Mouse (Mus musculus): ENCODE measurements at regions not wholly inside any gene's neighbourhood (a gene's known extent, or its start where the extent isn't known, plus 50 kb on each side); places are given as distances from the start of the nearest gene placed in this dataset.

DNA sequence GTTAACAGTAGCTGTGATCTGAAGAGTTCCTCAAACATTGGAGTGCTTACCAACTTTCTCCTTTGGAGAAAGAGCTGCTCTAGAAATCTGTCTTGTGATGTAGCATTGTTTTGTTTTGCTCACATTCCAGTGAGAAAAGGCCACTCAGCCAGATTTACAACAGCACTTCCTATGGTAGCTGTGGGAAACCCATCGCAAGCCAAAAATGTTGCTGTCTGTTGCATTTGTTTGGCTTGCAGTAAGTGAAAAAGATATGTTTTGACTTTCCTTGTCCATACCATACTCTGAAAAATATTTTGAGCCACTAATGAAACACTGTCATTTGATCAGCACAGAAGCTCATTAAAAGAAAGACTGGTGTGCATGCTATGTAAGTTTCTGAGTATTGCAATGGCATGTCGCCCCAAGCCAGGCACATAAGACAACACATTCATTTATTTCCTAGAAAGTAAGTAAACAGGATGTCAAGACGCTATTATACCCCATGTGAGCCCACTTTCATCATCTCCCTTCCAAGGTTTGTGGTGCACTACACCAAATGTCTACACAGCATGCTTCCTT is 66.2 kb downstream of the Car2 start:
- in situ Hi-C loops (cut with MboI) = no loop called here

DNA sequence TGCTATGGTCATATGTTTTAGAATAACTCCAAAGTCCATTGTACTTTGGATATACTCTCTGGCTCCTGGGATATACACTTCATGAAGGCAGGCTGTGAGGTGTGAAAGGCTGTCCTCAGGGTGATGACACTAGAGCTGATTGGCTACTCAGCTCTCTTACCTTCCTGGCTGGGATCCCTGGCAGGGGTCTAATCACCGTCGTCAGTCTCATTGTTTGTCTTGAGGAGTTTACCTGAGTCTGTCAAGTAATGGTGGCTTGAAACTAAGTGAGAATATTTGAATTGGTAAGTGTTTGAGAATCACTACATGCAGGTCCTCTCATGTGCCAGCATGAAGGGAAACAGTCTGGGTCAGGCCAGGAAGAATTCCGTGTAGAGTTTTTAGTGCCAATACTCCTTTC is 66.9 kb downstream of the Car2 start:
- in situ Hi-C loops (cut with MboI) = no loop called here

DNA sequence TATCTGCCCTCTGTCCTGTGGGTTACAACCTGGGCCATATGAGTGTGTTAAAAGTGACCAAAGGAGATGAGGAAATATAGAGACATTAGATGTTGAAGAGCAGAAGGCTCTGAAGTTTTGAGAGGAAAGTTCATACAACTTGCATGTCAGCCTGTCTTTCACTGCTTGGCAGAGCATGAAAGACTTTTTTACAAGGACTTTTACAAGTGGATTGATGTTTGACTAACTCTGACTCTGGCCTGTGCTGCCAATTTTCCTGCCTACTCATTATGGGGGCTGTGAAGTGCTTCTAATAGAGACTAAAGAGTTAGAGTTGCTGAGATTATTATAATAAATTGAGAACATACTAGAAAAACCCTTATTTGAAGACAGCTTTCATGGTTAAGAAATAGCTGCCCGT is 71.4 kb downstream of the Car2 start:
- in situ Hi-C loops (cut with MboI) = no loop called here

DNA sequence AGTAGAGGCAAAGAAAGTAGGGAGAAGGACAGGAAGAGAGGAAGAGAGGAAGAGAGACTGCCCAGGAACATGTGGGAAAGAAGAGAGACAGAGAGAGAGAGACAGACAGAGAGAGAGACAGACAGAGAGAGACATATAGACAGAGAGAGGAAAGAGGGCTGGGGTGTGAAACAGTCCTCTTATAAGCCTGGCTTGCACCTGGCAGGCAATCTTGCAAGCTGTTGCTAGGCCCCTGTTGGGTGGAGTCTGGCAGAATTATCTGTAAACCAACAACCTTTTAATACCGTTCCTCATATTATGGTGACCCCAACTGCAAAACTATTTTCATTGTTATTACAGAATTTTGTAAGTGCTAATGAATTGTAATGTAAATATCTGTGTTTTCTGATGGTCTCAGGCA is 72.2 kb downstream of the Car2 start:
- in situ Hi-C loops (cut with MboI) = no loop called here

DNA sequence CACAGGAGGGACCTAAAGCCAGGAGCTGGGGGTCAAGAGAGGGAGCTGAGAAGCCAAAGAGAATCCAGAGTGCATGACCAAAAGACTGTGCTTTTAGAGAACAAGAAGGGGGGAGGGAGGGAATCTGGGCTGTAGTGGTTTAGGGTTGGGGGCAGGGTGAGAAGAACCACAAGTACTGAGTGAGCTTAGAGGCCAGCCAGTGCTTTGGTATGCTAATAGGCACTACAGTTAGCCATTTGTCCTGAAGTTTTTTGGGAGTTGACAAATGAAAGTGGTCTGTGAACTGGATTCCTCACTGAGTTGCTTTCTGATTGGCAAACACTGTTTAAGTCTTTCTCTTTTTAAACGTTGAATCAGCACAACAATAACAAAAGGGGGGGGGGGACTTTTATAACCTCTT is 73.5 kb downstream of the Car2 start:
- in situ Hi-C loops (cut with MboI) = no loop called here

DNA sequence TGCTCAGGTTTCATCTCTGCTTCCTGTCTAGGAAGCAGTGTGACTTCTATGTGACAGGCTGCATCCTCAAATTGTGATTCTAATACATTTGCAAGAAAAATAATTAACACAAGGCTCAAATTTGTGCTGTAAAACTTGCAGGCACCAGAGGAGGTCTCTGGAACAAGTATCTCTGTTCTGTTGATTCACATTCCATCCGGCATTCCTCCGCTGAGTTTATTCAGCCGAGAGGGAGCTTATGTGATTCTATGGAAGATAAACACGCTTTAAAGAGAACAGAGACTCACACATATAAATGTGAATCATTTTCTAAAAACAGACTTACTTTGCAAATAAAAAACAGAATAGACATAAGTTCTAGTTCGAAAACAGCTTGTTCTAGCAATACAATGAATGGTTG is 78.7 kb downstream of the Car2 start:
- in situ Hi-C loops (cut with MboI) = no loop called here

DNA sequence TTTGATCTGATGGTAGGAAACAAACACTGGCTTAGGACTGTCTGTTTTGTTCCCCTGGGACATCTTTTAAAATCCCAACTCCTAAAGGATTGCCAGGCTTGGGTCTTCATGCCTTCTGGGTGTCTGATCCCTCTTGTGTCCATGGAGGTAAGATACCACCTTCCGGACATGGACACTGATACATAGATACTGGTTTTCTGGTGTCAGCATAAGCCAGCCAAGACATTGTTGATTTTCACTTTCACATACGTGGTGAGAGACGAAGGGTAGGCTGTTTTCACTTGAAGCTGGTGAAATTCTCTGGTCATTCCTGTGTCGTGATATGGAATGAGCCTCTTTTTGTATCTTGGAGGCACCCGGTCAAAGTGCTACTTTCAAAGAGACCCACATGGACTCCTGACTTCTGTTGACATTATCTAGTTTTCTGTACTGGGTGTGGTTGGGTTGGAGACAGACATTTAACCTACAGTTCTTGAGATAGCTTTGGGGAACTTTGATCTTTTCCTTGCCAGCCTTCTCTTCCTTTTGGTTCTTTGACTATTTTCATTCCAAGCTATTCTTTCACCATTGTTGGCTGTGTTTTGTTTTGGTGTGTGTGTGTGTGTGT is 79.5 kb downstream of the Car2 start:
- in situ Hi-C loops (cut with MboI) = no loop called here

DNA sequence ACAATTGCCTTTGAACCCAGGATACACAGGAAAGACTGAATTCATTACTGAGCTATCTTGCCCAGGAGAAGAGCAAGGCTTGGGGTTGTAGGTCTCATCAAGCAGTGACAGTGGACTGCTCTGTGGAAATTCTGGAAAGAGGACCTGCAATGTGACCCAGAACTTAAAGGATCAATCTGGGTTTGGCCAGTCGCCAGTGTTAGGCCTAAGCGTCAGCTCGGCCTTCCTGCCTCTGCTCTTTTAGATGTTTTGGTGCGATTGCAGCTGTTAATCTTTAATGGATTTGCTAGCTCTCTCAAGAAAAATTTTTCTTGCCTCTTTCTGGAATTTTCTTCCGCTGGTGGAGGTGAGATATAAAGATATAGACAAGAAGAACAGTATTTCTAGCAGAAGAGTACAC is 81.2 kb downstream of the Car2 start:
- in situ Hi-C loops (cut with MboI) = no loop called here

DNA sequence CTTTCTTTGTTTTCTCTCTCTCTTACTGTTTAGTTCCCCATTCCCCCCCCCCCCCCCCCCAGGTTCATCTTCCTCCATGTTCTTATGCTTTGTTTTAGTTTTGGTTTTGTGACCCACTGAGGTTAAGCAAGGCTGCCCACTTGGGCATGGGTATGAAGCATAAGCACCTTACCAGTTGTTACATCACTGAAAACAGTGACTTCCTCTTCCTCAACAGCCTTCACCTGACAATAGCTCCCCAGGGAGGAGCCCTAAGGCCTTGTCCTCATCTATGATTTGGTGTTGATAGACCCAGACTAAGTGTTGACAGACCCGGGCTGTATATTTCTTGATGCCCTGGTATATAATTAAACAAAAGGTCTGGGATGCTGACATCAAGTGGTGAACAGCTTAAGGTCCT is 82.3 kb downstream of the Car2 start:
- in situ Hi-C loops (cut with MboI) = no loop called here

DNA sequence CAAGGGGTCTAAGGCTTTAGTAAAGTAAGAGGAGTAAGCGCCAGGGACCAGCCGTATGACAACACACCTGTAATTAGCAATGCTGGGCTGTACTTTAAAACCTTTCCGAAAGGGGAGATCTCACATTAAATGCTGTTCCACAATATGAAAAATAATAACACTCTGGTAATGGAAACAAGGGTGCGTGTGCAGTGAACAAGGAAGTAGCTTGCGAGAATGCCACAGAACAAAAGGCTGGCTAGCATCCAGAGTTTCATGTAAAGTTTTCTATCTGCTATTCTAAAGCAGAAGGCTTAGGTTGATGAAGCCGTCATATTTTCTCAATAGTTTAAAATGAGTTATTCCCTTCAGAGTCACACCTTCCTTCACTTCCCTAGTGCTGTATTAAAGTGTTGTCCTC is 83.6 kb downstream of the Car2 start:
- in situ Hi-C loops (cut with MboI) = no loop called here

DNA sequence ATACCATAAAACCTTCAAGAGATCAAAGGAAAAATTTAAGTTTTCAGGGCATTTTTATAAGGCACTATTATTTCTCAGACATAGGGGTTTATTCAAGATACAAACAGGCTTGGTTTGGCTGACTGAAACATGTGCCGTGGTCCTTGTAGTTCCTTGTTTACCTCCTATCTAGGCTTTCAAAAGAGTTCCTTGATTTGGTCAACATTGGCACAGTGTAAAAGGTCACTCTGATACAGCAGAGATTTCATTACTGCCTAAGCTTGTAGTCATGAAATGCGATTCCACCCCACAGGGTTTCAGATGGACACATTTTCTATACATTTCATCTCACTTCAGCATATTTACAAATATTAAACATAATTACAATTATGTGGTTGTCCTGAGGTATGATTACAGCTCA is 85.6 kb downstream of the Car2 start:
- in situ Hi-C loops (cut with MboI) = no loop called here

DNA sequence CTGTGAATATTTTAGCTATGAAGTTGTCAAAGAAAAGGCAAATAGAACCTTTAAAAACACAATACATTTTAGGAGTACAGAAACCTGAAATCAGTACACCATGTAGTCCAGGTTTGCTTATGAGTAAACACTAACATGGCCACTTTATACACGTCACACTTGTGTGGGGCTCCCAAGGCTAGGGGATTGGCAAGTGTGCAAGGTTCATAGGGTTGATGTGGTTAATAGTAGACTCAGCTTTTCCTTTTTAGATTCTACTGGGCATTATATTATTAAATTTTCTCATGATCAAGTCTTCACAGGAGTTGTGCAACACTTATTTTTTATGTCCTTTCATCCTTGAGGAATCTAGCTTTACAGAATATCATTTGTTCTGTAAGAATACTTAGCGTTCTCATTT is 88.7 kb downstream of the Car2 start:
- in situ Hi-C loops (cut with MboI) = no loop called here

DNA sequence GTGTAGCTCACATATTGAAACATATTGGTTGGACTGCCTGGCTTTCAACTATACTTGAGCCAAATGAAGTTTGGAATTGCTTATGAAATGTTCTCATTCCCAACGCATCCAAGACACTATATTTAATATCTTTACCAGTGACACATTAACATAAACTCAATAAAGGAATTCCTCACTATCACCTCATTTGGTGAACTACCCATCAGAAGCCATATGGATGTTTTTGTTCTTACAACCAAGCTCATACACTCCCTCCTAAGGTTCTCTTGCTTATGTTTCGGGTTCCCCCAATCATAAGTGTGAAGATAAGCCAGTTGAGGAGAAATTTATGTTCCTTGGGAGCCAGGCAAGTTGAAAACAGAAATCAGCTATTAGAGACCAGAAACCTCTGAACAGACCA is 89.1 kb downstream of the Car2 start:
- in situ Hi-C loops (cut with MboI) = no loop called here

DNA sequence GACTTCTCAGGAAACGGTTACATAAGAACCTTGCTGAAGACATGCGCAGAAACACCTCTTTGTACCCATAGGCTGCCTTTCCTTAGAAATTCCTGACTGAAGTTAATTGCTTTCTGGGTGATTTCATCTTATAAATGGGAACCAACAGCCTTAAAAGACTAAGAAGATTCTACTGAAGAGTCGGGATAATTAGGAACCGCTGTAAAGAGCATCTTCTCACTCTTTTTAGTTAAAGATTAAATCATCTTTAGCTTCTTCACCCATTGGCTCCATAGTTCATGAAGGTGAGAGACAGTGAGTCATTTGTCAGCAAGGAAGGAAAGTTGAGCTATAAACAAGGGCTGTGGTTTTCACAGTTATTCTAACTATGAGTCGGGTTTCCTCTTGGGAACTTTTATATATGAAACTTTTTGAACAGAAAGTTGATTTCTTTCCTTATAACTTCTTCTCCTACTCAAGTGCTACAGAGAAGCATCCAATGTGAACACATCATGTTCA is 93.1 kb downstream of the Car2 start:
- in situ Hi-C loops (cut with MboI) = no loop called here

DNA sequence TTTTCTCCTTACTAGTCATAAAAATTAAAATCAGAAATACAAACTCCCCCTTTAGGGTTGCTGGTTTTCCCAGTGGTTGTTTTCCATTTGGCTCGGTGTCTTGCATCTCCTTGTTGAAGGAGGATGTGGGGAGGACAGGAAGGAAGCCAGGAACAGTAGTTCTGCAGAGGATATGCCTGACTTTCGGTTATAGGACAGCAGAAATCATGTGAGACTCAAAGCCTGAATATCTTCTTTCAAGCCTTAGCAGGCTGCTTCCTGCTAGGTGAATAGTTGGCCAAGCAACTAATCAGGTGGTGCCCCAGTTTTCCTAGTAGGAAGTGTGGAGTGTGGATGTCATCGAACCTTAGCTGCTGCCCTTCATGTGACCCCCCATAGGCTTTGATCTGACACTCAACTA is 103.6 kb downstream of the Car2 start:
- in situ Hi-C loops (cut with MboI) = no loop called here

DNA sequence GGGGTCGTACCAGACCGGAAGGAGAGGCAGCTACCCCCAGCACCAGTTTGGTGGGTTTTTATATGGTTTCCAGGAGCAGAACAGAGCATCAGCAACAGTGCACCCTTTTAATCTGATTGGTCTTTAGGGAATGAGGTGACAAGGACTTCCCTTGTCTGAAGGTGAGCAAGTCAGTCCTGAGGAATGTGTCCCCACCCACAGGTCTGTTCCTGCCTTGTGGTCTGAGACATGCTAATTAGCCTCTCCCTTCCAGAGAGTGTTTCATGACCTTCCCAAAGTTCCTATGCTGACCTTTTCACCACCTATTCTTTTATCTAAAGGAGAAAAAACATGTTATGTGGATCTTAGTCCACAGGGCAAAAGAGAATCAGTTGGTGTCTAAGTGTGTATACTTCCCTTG is 107.9 kb downstream of the Car2 start:
- in situ Hi-C loops (cut with MboI) = no loop called here

DNA sequence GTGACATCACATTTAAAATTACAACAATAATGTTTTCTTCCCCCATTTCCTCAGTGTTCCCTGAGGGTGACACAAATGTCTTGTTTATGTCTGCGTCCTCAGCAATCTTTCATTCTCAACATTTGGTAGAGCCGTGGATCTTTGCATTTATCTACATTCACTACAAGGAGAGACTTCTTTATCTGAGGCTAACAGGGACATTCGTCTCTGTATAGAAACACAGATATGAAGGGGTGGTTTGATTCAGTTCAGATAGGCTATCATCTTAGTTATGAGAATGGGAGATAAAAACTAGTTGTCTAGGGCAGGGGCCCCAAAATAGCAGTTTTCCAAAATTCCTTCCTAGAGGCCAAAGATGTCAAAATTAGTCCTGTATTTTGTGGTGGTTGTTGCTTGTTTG is 111.2 kb downstream of the Car2 start:
- in situ Hi-C loops (cut with MboI) = no loop called here

DNA sequence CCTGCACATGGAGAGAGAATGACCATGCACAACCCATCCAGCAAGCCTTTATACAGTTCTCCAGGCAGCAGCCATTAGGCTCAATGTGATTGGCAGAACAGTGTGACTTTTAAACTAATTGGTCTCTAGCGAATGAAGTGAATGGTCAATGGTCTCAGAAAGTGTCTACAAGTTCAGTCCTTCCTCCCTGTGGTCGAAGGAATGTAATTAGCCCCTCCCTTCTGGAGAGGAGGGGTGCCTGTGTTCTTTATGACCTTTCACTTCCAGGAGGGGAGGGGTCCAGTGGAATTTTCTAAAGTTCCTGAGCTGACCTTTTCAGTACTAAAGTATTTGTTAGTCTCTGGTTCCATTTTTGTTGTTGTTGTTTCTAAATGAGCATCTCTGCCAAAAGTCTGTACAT is 112.4 kb downstream of the Car2 start:
- in situ Hi-C loops (cut with MboI) = no loop called here

DNA sequence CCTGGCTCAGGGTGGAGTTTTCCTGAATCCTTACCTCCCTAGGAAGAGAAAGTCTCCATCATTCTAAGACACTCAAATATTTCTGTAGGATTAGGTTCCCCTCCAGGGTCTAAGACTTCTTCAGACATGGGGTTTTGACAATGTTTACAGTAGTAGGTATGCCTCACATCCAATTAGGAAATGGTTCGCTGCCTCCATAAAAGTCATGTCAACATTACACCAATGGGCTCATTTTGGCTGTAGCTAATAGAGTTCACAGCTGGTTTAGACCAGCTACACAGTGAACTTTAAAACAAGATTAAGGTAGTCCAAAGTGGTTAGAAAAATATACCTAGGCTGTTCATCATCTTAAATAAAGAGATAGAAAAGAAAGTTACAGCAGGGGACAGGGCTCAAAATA is 113.3 kb downstream of the Car2 start:
- in situ Hi-C loops (cut with MboI) = no loop called here

DNA sequence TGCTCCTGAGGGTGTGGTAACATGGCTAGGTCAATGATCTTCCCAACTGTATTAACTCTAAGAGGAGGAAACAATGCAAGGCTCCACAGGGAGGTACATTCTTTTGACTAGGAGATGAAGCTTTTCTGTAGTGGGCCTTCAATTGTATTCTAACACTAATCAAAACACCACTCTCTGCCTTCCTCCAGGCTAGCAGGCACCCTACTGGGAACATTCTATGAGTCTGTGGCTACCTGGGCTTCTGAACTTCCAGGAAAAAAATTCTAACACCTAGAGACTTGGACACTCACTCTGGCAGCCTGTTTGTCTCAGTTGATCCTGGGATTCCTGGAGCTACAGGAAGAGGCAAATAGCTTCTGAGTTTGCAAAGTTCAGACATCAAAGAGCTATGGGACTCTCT is 113.8 kb downstream of the Car2 start:
- in situ Hi-C loops (cut with MboI) = no loop called here

DNA sequence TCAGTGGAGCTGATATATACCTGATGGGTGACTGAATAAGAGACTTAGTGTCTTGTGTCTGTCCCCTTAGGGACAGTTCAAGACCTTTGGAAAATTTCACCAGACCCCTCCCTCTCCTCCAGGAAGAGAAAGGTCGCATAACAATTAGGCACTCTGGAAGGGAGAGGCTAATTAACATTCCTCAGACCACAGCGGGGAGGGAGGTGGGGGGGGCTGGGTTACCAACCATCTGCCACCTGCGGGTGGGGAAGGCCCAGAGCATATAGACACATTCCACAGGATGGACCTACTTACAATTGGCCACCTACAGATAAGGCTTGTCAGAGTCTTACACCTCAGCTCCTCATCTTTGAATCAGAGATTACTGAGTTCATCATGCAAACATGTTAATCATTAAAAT is 114.6 kb downstream of the Car2 start:
- in situ Hi-C loops (cut with MboI) = no loop called here

DNA sequence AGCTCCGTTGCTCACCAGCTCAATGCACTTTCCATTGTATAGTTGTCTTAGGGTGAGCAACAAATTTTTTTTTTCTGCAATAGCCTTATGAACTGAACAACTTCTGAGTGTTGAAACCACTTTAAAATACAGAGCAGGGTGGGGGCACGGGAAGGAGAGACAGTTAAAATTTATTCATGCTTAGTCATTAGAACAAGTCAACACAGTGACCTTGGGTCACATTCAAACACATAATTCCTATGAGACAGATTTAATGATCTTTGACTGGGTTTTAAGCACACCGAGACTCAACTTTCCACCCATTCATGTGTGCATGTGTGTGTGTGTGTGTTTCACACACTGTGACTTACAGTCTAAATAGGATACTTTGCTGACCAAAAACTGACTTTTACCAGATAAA is 121.7 kb downstream of the Car2 start:
- in situ Hi-C loops (cut with MboI) = no loop called here

DNA sequence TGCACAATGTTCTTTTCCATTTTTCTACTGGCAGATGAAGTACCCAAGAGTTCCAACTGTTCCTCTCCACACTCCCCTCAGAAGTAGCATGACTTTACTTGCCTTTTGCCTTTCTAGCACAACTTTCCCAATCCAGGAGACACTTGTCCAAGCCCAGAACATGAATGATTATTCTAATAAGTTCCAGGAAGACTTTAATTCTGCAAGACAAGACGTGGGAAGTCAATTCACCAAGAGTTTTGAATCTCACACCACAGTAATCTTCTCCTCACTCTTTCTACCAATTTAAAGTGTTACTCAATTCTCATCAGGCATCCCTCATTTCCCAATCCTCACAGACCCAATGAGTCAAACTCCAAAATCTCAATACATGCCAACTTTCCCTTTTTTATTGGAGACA is 122.4 kb downstream of the Car2 start:
- in situ Hi-C loops (cut with MboI) = no loop called here

DNA sequence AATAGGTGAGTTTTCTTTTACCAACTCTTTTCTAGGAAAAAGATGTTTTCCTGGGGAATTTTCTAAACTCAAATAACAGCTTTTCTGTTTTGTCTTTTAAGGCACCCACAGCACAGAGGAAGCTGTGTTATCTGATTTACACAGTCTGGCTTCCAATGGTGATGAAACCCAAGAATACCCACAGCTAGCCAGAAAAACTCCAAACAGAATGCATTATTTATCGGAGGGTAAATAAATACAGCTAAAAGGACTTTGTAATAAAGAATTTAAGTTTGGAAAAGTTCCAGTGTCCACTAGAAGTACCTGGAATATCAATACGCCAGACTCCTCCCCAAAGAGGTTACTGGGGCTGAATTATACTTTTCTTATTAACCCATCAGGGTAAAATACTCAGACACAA is 123.7 kb downstream of the Car2 start:
- in situ Hi-C loops (cut with MboI) = no loop called here
